Mouse (Mus musculus) kidney, embryonic 14.5 days (tissue): ENCODE measurements around the gene Rpl5. TPM values are rescaled to one million over a fixed set of nuclear protein-coding genes. Genes with fewer than 3 reads are reported as not detected.
"Not testable (repeated sequence)": the region's sequence is repeated elsewhere in the genome, so short reads cannot be mapped to it uniquely, and the experiment has no call there.

ENCODE experiments used
- ATAC-seq: fragments of 200-750 bp; cut with Nextera tagmentation; 2 replicates; pipeline ENCODE4 v1.8.0; 2017; ENCODE audit warnings: moderate number of reproducible peaks, mild to moderate bottlenecking, moderate TSS enrichment, moderate library complexity; ENCODE audit not compliant: low FRiP score, low TSS enrichment
- H3K27ac ChIP-seq: fragments of 300-500 bp; sonication (generic); 2 replicates; pipeline ENCODE4 v1.5.1; 2014; ENCODE audit warnings: low read depth, mild to moderate bottlenecking, low read length, moderate library complexity, mixed read lengths
- H3K27me3 ChIP-seq: fragments of 300-500 bp; sonication (generic); 2 replicates; pipeline ENCODE4 v1.6.1; 2014; ENCODE audit warnings: mild to moderate bottlenecking, low read length; ENCODE audit not compliant: control insufficient read depth, insufficient read depth
- H3K36me3 ChIP-seq: fragments of 300-500 bp; sonication (generic); 2 replicates; pipeline ENCODE4 v1.6.1; 2014; ENCODE audit warnings: low read length, mixed read lengths; ENCODE audit not compliant: control insufficient read depth, insufficient read depth
- H3K4me1 ChIP-seq: fragments of 300-500 bp; sonication (generic); 2 replicates; pipeline ENCODE4 v1.6.1; 2014; ENCODE audit warnings: low read length, mixed read lengths; ENCODE audit not compliant: control insufficient read depth, insufficient read depth
- H3K4me2 ChIP-seq: fragments of 300-500 bp; sonication (generic); replicated peaks from 2 replicates; pipeline ENCODE4 v1.6.1; 2014; ENCODE audit warnings: low read depth, mild to moderate bottlenecking, low read length
- H3K4me3 ChIP-seq: fragments of 300-500 bp; sonication (generic); 2 replicates; pipeline ENCODE4 v1.5.1; 2014; ENCODE audit warnings: mild to moderate bottlenecking, low read length
- H3K9ac ChIP-seq: fragments of 300-500 bp; sonication (generic); 2 replicates; pipeline ENCODE4 v1.6.1; 2014; ENCODE audit warnings: low read depth, mild to moderate bottlenecking, low read length, moderate library complexity
- H3K9me3 ChIP-seq: fragments of 300-500 bp; sonication (generic); 2 replicates; pipeline ENCODE4 v1.6.1; 2016; ENCODE audit warnings: low read length; ENCODE audit not compliant: control insufficient read depth
- WGBS: fragments of 180-500 bp; shearing (Covaris S2); extraction: QIAGEN DNeasy Blood & Tissue Kit; methylation state at CpG from one replicate; pipeline ENCODE4 v1.1.7; 2014; 5-methylcytosine and 5-hydroxymethylcytosine counted together
- polyA plus RNA-seq: library from polyadenylated mRNA; unstranded; fragments of >200 nt; fragmentation: Nextera tagmentation; extraction: Ambion mirVana; gene quantifications from 2 replicates; pipeline ENCODE4 v1.2.1, GENCODE M21; 2014

Rpl5 gene
- polyA plus RNA-seq, 1 experiment from 2014 or later = 92.5 TPM

DNA sequence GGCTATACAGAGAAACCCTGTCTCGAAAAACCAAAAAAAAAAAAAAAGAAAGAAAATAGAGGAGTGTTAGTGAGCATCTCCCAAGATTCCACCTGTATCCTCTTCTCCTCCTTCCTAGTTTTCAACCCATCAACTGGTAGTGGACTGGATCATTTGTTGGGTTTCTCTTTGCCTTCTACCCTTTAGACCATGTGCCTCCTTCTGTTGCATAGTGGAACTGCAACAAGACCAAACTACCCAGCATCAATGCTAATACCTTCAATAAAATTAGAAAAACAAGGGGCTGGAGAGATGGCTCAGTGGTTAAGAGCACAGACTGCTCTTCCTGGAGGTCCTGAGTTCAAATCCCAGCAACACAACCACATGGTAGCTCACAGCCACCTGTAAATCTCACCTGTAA, 8.8 kb upstream of the Rpl5 start:
- H3K36me3 ChIP-seq, H3K4me3 ChIP-seq, H3K4me1 ChIP-seq, H3K27me3 ChIP-seq, H3K4me2 ChIP-seq, H3K9ac ChIP-seq, H3K9me3 ChIP-seq, ATAC-seq, H3K27ac ChIP-seq: not testable (repeated sequence)
- WGBS = no CpG with 5 or more reads among the region's 1 CpGs

DNA sequence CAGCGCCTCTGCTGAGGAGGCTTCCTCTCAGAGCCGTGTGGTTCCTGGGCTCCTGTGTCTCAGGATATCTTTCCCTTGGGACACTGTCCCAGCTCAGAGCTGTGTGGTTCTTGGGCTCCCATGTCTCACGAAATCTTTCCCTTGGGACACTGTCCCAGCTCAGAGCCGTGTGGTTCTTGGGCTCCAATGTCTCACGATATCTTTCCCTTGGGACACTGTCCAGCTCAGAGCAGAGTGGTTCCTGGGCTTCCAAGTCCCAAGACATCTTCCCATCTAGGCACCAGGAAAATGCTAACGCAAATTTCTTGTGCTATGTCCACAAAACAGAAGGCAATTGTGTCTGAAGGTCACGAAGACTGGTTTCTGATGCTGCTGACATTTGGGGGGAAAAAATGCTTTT, 5.6 kb upstream of the Rpl5 start:
- no peak overlapping the region for H3K4me3 ChIP-seq
- H3K4me2 ChIP-seq = no peak overlapping the region
- no peaks in the 10 kb centered on the region for H3K27me3 ChIP-seq
- 72% methylated on average over 7 of the region's 7 CpGs for WGBS
- no peak overlapping the region for H3K27ac ChIP-seq
- H3K4me1 ChIP-seq = no peaks in the 10 kb centered on the region
- no peak for ATAC-seq
- no peaks in the 10 kb centered on the region for H3K36me3 ChIP-seq
- no peak overlapping the region for H3K9ac ChIP-seq
- H3K9me3 ChIP-seq = no peaks in the 10 kb centered on the region

DNA sequence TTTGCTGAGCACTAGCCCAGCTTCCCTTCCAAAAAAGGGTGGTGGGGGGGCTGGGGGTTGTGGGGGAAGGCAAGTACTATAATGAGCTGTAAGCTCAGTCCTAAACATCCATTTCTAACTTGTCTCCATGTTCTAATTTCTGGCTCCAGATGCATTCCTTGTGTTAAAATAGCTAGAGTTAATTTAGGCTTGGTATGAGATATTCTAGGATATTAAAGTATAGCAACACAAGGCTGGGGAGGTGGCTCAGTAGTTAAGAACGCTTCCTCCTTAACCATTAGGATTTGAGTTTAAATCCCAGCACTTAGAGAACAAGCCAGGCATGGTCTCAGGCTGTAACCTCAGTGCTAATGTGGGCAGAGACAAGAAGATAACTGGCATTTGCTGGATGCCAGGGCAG, 4.0 kb upstream of the Rpl5 start:
- H3K9ac ChIP-seq = no peak overlapping the region
- no peak overlapping the region for H3K27ac ChIP-seq
- no peak overlapping the region for H3K4me3 ChIP-seq
- no peak overlapping the region for H3K4me2 ChIP-seq
- no peak for ATAC-seq
- no peaks in the 10 kb centered on the region for H3K4me1 ChIP-seq
- H3K9me3 ChIP-seq = no peaks in the 10 kb centered on the region
- WGBS = 87% methylated on average over 1 of the region's 1 CpGs
- no peaks in the 10 kb centered on the region for H3K27me3 ChIP-seq
- no peaks in the 10 kb centered on the region for H3K36me3 ChIP-seq

DNA sequence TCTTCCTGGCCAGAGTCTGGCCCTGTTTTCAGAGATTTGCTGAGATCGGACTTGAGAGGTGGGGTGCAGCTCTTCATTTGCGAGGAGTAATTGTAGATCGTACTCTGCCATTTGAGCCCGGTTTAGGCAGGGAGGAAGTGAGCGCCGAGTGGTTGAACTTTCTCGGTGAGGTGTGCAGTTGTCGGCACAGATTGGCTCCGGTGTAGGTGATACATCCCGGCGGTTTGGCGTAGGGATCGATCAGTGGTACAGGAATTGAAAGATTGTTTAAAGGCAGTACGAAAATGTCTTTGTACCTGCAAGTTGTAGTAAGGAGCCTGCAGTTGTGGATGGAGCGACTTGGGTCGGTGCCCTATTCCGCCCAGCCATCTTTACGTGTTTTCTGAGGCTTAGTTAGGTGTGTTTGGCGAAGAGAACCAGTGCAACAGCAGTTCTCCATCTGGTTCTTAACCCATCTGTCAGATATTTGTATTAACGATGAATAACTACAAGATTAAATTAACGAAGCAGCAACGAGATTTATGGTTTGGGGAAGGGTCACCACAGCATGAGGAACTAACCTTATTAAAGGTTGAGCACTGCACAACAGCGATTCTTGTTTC, 813 bp downstream of the Rpl5 start:
- Histone ChIP-seq H3K27me3 (no peaks in the 10 kb centered on the region), H3K4me2 (peak overlapping the region; percentile 77), H3K9ac (peak overlapping the region; percentile 99), H3K4me1 (peaks cover 12% of the 10 kb centered on the region; the same call in 1 of the 2 replicates), H3K36me3 (peaks cover 41% of the 10 kb centered on the region), H3K27ac (peak overlapping the region; percentile 90), H3K9me3 (no peaks in the 10 kb centered on the region), H3K4me3 (peak overlapping the region; percentile 99)
- ATAC-seq = no peak; the same call in 1 of the 2 replicates
- under 1% methylated on average over 23 of the region's 23 CpGs for WGBS

DNA sequence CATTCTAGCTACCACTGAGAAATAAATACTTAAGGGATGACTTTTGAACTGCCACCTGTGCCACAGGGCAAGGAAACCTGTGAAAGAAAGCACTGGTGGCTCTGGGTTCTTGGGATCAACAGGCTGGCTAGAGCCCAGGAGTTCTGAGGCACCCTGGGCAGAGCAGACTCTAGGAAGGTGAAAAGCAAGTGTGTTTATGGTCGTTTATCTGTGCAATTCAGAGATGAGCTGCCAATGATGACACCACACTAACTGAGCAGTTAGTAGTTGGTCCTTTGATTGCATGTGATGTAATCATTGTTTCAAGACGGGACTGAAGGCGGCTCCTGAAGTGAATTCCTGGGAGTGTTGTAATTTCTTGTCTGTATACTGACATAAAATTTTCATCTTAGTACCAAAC, 4.0 kb downstream of the Rpl5 start:
- Histone ChIP-seq H3K4me1 (peaks cover 12% of the 10 kb centered on the region; the same call in 1 of the 2 replicates), H3K9ac (no peak overlapping the region), H3K4me2 (no peak overlapping the region), H3K27me3 (no peaks in the 10 kb centered on the region), H3K4me3 (no peak overlapping the region), H3K36me3 (peaks cover 73% of the 10 kb centered on the region), H3K9me3 (no peaks in the 10 kb centered on the region), H3K27ac (no peak overlapping the region)
- WGBS = 74% methylated on average over 3 of the region's 3 CpGs
- ATAC-seq = no peak

DNA sequence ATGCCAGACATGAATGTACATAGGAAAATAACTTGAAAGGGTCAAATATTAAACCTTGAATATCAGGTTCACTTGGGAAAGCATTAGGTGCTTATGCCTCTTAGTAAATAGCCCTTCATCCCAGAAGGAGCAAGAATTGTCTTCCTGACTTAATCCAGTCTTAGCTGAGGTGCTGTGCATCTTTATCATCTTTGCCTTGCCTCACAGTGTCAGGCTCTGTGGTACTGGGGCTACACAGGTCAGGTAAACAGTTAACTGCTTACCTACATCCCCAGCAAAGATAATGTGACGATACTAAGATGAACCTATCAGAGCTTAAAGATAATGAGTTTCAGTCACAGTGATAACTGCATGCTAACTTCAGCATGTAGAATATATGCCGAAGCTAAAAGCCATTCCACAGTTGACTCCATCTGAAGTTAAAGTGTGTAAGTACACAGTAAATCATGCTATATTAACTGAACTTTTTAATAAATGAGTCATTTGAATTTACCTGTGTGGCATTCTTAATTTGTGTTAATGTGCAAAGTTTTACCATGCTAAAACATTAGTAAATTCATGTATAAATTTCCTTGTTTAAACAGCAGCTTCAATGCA, 8.3 kb downstream of the Rpl5 start:
- Histone ChIP-seq H3K4me2 (no peak overlapping the region), H3K4me1 (no peaks in the 10 kb centered on the region), H3K9ac (no peak overlapping the region), H3K4me3 (no peak overlapping the region), H3K9me3 (no peaks in the 10 kb centered on the region), H3K36me3 (peaks cover 63% of the 10 kb centered on the region), H3K27ac (no peak overlapping the region), H3K27me3 (no peaks in the 10 kb centered on the region)
- WGBS = 97% methylated on average over 2 of the region's 2 CpGs
- no peak for ATAC-seq

DNA sequence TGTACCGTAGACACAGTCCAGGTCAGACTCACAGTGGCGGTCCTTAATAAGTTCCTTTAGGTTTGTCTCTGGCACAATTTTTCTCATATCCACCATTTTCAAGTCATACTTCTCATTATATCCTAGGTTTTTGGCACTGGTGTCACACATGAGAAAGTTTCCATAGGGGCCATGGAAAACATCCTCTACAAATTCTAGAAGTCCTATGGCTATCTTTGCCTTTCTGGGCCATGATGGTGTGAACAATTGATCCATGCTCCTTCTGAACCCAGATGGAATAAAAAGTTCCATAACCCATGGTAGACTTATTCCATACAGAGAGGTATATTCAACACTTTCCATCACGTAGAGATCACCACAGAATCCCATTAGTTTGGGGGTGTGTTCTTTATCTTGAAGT, 9.4 kb downstream of the Rpl5 start:
- no peak overlapping the region for H3K9ac ChIP-seq
- H3K4me2 ChIP-seq = no peak overlapping the region
- H3K4me1 ChIP-seq = no peaks in the 10 kb centered on the region
- WGBS = 90% methylated on average over 3 of the region's 3 CpGs
- H3K36me3 ChIP-seq = peaks cover 52% of the 10 kb centered on the region
- ATAC-seq = 0 out of 2 replicates have a peak, but pooled peaks have one; percentile 35
- H3K9me3 ChIP-seq = no peaks in the 10 kb centered on the region
- no peak overlapping the region for H3K27ac ChIP-seq
- H3K27me3 ChIP-seq = no peaks in the 10 kb centered on the region
- no peak overlapping the region for H3K4me3 ChIP-seq

DNA sequence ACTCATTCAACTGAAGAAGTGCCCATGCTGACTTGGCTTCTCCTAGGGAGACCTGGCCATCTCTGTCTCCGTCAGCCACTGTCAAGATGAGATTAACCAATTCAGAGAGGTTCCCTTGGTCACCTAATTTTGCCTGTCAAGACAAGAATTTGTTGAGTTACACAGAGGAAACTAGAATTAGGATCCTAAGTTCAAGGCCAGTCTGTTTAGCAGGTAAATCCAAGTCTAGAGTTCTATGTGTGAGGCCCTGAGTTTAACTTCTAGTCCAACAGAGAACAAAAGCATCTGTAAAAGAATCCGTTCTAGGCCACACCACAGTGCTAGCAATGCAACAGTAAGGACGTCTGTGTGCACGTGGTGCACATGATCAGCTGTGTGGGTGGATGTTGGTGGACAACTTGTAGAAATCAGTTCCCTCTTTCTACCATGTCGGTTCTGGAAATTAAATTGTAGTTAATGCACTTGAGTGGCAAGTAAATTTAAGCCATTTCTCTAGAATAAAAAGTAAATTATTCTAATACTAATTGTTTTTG, 9.8 kb downstream of the Rpl5 start:
- no peak for ATAC-seq
- Histone ChIP-seq H3K4me3 (no peak overlapping the region), H3K9ac (no peak overlapping the region), H3K4me1 (no peaks in the 10 kb centered on the region), H3K9me3 (no peaks in the 10 kb centered on the region), H3K36me3 (peaks cover 47% of the 10 kb centered on the region), H3K4me2 (no peak overlapping the region), H3K27me3 (no peaks in the 10 kb centered on the region), H3K27ac (no peak overlapping the region)
- WGBS = 74% methylated on average over 5 of the region's 5 CpGs

DNA sequence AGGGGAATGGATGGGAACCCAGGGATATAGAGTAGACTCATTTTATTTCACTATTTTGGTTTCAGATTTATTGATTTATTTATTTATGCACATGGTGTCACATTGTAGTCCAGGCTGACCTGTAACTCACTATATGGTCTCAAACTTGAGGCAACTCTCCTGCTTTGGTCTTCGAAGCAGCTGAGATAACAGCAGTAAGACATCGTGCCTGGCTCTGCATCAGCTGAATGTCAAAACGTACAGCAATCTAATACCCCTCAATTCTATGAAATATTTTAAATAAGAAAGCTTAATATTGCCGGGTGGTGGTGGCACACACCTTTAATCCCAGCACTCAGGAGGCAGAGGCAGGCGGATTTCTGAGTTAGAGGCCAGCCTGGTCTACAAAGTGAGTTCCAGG, 10.7 kb downstream of the Rpl5 start:
- no peak for ATAC-seq
- H3K4me2 ChIP-seq = no peak overlapping the region
- H3K27me3 ChIP-seq = no peaks in the 10 kb centered on the region
- H3K27ac ChIP-seq = no peak overlapping the region
- peaks cover 39% of the 10 kb centered on the region for H3K36me3 ChIP-seq
- H3K4me1 ChIP-seq = no peaks in the 10 kb centered on the region
- WGBS = 93% methylated on average over 5 of the region's 5 CpGs
- no peak overlapping the region for H3K9ac ChIP-seq
- no peak overlapping the region for H3K4me3 ChIP-seq
- no peaks in the 10 kb centered on the region for H3K9me3 ChIP-seq
